Mouse (Mus musculus): Measurements from ENCODE around the gene Csf3r. TPM values are rescaled to one million over a fixed set of nuclear protein-coding genes. Genes with fewer than 3 reads are reported as not detected.

The Csf3r gene
- total and polyA plus RNA-seq, 3 experiments: 0.06 TPM; not detected in 2

DNA sequence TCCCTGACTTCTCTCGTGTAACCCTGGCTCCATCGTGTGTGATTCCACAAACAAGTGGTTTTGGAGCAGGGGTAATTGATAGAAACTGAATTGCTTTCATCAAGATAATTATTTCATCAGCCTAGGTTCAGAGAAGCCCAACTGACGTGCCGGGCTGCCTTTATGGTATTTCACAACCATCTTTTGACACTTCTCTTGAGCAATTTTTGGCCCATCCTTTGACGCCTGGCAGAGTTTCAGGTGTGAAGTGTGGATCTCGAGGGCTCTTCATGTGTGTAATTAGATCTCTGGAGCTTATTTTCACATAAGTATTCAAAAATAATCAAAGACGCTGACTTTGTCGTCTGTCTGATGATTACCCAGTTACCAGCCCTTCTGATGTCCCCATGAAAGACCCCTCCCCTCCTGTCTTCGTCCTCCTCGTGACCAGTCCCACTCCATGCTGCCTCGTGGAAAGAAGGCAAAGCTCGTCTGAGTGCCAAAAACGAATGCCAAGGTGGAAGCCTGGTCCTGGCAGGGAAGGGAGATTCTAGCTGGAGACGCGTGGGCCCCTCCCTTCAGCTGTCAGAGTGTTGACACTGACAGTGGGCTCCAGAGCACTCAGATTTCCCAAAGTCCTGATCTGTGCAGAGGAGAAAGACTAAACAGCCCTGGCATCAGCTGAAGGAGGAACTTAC, 43.2 kb downstream of the Csf3r start:
- H3K9me3 ChIP-seq (replicated peaks; ENCODE audit: insufficient read depth, low read length): no peaks in the 10 kb centered on the region
- DNase-seq (ENCODE audit: low read depth, low spot score): no peak

GRCm38 (mm10) chr4:126068842-126069241, 44.5 kb downstream of the Csf3r start:
- Histone ChIP-seq H3K4me3 (ENCODE audit: control insufficient read depth in 1 of 2, insufficient read depth in 1 of 2, low read depth in 2 of 2, low read length in 2 of 2) (no peak overlapping the region), H3K9me3 (replicated peaks; ENCODE audit: insufficient read depth, low read length) (no peaks in the 10 kb centered on the region), H3K4me1 (ENCODE audit: control insufficient read depth in 1 of 2, insufficient read depth in 2 of 2, low read length in 2 of 2) (peaks cover 3 to 9% of the 10 kb centered on the region in 2 experiments; a peak in 3 of 4 replicates), H3K27me3 (ENCODE audit: control insufficient read depth in 1 of 2, insufficient read depth in 2 of 2, low read length in 2 of 2) (no peaks in the 10 kb centered on the region), H3K27ac (ENCODE audit: control insufficient read depth, low read depth, low read length) (no peak overlapping the region), H3K79me2 (ENCODE audit: control insufficient read depth, insufficient read depth, low read length, poor library complexity) (no peaks in the 10 kb centered on the region), H3K36me3 (ENCODE audit: control insufficient read depth in 1 of 2, insufficient read depth in 2 of 2, low read length in 2 of 2) (peaks cover 0 to 10% of the 10 kb centered on the region in 2 experiments; a peak in 2 of 4 replicates), H3K9ac (ENCODE audit: control insufficient read depth, low read depth, low read length, poor library complexity, severe bottlenecking) (no peak overlapping the region)
- DNase-seq (ENCODE audit: low read depth, low spot score): peak; percentile 37
- TF ChIP-seq GABPA (IDR thresholded peaks at IDR 0.05; ENCODE audit: low read depth, low read length) (no peak), EP300 (IDR thresholded peaks at IDR 0.05; ENCODE audit: low read depth in 1 of 2, low read length in 2 of 2) (peak; percentile 64 to 82), GATA1 (IDR thresholded peaks at IDR 0.05; ENCODE audit: low read depth, low read length) (peak; percentile 79), ZNF384 (IDR thresholded peaks at IDR 0.05; ENCODE audit: low read depth, low read length) (peak; percentile 71), ZC3H11A (IDR thresholded peaks at IDR 0.05; ENCODE audit: low read depth, low read length) (no peak), NELFE (IDR thresholded peaks at IDR 0.05; ENCODE audit: low read depth, low read length) (no peak), TBP (IDR thresholded peaks at IDR 0.05; ENCODE audit: low read depth, low read length) (no peak), TAL1 (IDR thresholded peaks at IDR 0.05; ENCODE audit: low read length) (peak; percentile 44; the same call in 1 of the 2 replicates), CTCF (IDR thresholded peaks at IDR 0.05 in 2 of 3, conservative IDR thresholded peaks at IDR 0.05 in 1 of 3; ENCODE audit: control insufficient read depth in 1 of 3, insufficient read depth in 1 of 3, low read depth in 2 of 3, low read length in 3 of 3, poor library complexity in 1 of 3, severe bottlenecking in 1 of 3) (no peak), TCF12 (IDR thresholded peaks at IDR 0.05; ENCODE audit: low read depth, low read length) (peak; percentile 84), HCFC1 (IDR thresholded peaks at IDR 0.05; ENCODE audit: low read depth, low read length) (no peak), MYC (IDR thresholded peaks at IDR 0.05; ENCODE audit: low read depth, low read length) (no peak), E2F4 (IDR thresholded peaks at IDR 0.05; ENCODE audit: borderline replicate concordance, low read depth, low read length) (no peak), ZKSCAN1 (IDR thresholded peaks at IDR 0.05; ENCODE audit: low read depth, low read length) (no peak), JUND (IDR thresholded peaks at IDR 0.05; ENCODE audit: low read depth, low read length) (no peak), USF2 (IDR thresholded peaks at IDR 0.05; ENCODE audit: borderline replicate concordance in 1 of 2, insufficient read depth in 1 of 2, low read depth in 1 of 2, low read length in 2 of 2) (no peak), CHD1 (IDR thresholded peaks at IDR 0.05; ENCODE audit: low read depth, low read length) (no peak), MAFK (IDR thresholded peaks at IDR 0.05; ENCODE audit: borderline replicate concordance, low read depth, low read length) (no peak), SMC3 (IDR thresholded peaks at IDR 0.05; ENCODE audit: low read depth, low read length) (no peak), RAD21 (IDR thresholded peaks at IDR 0.05; ENCODE audit: low read depth, low read length) (no peak), RCOR1 (IDR thresholded peaks at IDR 0.05; ENCODE audit: low read depth, low read length) (peak; percentile 85), MXI1 (IDR thresholded peaks at IDR 0.05; ENCODE audit: low read depth, low read length) (no peak), SIN3A (IDR thresholded peaks at IDR 0.05; ENCODE audit: low read length) (no peak), POLR2A (IDR thresholded peaks at IDR 0.05; ENCODE audit: control insufficient read depth in 1 of 2, insufficient read depth in 1 of 2, low read depth in 1 of 2, low read length in 2 of 2, poor library complexity in 1 of 2) (no peak), CHD2 (IDR thresholded peaks at IDR 0.05; ENCODE audit: low read length) (no peak), POLR2AphosphoS2 (IDR thresholded peaks at IDR 0.05; ENCODE audit: low read length) (no peak), ETS1 (IDR thresholded peaks at IDR 0.05; ENCODE audit: low read depth, low read length) (0 out of 2 replicates have a peak, but pooled peaks have one; percentile 12), MYB (IDR thresholded peaks at IDR 0.05; ENCODE audit: low read depth, low read length) (no peak), USF1 (IDR thresholded peaks at IDR 0.05; ENCODE audit: low read depth, low read length) (no peak), MAX (IDR thresholded peaks at IDR 0.05; ENCODE audit: low read length) (no peak), MEF2A (IDR thresholded peaks at IDR 0.05; ENCODE audit: extremely low read depth, insufficient replicate concordance, low read depth, low read length, poor library complexity, severe bottlenecking) (no peak)

More for the DNA sequence above, 43.2 kb downstream of the Csf3r start:
- H3K4me3 ChIP-seq (ENCODE audit: control insufficient read depth in 1 of 2, insufficient read depth in 1 of 2, low read depth in 2 of 2, low read length in 2 of 2): no peak overlapping the region
- peaks cover 3 to 9% of the 10 kb centered on the region in 2 experiments; a peak in 3 of 4 replicates for H3K4me1 ChIP-seq (ENCODE audit: control insufficient read depth in 1 of 2, insufficient read depth in 2 of 2, low read length in 2 of 2)
- H3K36me3 ChIP-seq (ENCODE audit: control insufficient read depth in 1 of 2, insufficient read depth in 2 of 2, low read length in 2 of 2): peaks cover 0 to 10% of the 10 kb centered on the region in 2 experiments; a peak in 2 of 4 replicates
- H3K9ac ChIP-seq (ENCODE audit: control insufficient read depth, low read depth, low read length, poor library complexity, severe bottlenecking): no peak overlapping the region
- no peak overlapping the region for H3K27ac ChIP-seq (ENCODE audit: control insufficient read depth, low read depth, low read length)
- H3K27me3 ChIP-seq (ENCODE audit: control insufficient read depth in 1 of 2, insufficient read depth in 2 of 2, low read length in 2 of 2): no peaks in the 10 kb centered on the region
- TF ChIP-seq POLR2A (IDR thresholded peaks at IDR 0.05; ENCODE audit: control insufficient read depth in 1 of 2, insufficient read depth in 1 of 2, low read depth in 1 of 2, low read length in 2 of 2, poor library complexity in 1 of 2) (no peak), MAX (IDR thresholded peaks at IDR 0.05; ENCODE audit: low read length) (no peak), TAL1 (IDR thresholded peaks at IDR 0.05; ENCODE audit: low read length) (no peak)
- H3K79me2 ChIP-seq (ENCODE audit: control insufficient read depth, insufficient read depth, low read length, poor library complexity): no peaks in the 10 kb centered on the region

All from MEL (cell line).